Mouse (Mus musculus): ENCODE measurements around the gene Lxn. TPM values are rescaled to one million over a fixed set of nuclear protein-coding genes. Genes with fewer than 3 reads are reported as not detected.

Lxn gene
- total RNA-seq, 2 experiments from 2014 or later, result 0.94 to 1.9 TPM

- intact Hi-C loops (cut with DNase I), result loop anchor here (5.0 kb wide), 1 partner anchor 37 kb away; no protein-coding TSS in a partner anchor
- no peak for DNase-seq
- TF ChIP-seq CTCF (IDR thresholded peaks at IDR 0.05), result no peak
- Histone ChIP-seq H3K4me3 (no peak overlapping the region), H3K27ac (no peak overlapping the region)
Observed at GRCm38 (mm10) chr3:67434011-67434410, 29.7 kb downstream of the Lxn start.

DNA sequence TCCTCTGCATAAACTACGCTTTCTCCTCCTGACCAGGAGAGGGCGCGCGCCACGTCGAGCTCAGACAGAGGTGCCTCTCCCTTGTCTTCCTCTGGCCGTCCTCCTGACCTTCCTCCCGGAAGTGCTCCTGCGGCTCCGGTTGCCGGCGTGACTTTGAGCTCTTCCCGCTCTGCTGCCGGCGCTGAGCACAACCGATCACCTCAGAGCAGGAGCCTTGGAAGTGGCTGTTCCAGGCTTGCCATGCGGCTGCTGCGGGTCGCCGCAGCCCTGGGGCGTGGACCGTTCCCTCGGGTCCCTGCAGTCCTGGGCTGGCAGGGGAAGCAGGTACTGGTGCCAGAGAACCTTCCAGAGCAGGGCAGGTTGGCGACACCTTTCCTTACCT lies 33.7 kb downstream of the Lxn start, which contains the start of gene Gfm1:
TSS of gene Gfm1 (plus strand) at position 98 of the 382 bp plus-strand sequence.
- intact Hi-C loops (cut with DNase I), result loop anchor here (1.0 to 5.0 kb wide), 2 partner anchors 33 to 78 kb away; no protein-coding TSS in a partner anchor
- DNase-seq, result peak; percentile 93
- peak; percentile 92 for TF ChIP-seq CTCF (IDR thresholded peaks at IDR 0.05)
- Histone ChIP-seq H3K4me3 (peak within 1 kb of the TSS; percentile 73), H3K27ac (peak within 1 kb of the TSS; percentile 89)

GRCm38 (mm10) chr3:67429338-67429998 lies 34.3 kb downstream of the Lxn start:
- peak overlapping the region; percentile 73 for H3K4me3 ChIP-seq
- intact Hi-C loops (cut with DNase I), result no loop called here
- peak overlapping the region; percentile 89; the same call in 1 of the 2 replicates for H3K27ac ChIP-seq
- peak; percentile 35 for TF ChIP-seq CTCF (IDR thresholded peaks at IDR 0.05)
- no peak for DNase-seq

Other genes starting within 250 kb of the Lxn start
- gene Mlf1, start 89.8 kb downstream of the Lxn start, total RNA-seq (2021), result 100 to 1,000 TPM; 363 to 411 TPM
- not detected for gene Gm17402, start 88.8 kb downstream of the Lxn start, total RNA-seq (2021)
- 100 to 1,000 TPM; 104 to 135 TPM for gene Gfm1, start 33.8 kb downstream of the Lxn start, total RNA-seq (2021)
- 1 to 10 TPM in 1 of 2 experiments, under 1 TPM in 1; 0.23 to 1.0 TPM for gene Rarres1, start 51.6 kb upstream of the Lxn start, total RNA-seq (2021)
- gene Mfsd1, start 118.8 kb upstream of the Lxn start, total RNA-seq (2021), result 10 to 100 TPM; 23.5 to 26.4 TPM

Data from gastrocnemius, adult 2 months (tissue).